Mouse (Mus musculus) midbrain, postnatal 0 days (tissue): ENCODE measurements around the gene Slc27a2. TPM values are rescaled to one million over a fixed set of nuclear protein-coding genes. Genes with fewer than 3 reads are reported as not detected.

Source experiments
- ATAC-seq: fragments of 200-750 bp; cut with Nextera tagmentation; 2 replicates; pipeline ENCODE4 v1.8.0; 2017; ENCODE audit warnings: moderate number of reproducible peaks, mild to moderate bottlenecking, moderate TSS enrichment, moderate library complexity; ENCODE audit not compliant: low FRiP score
- DNase-seq: peaks from one replicate; pipeline ENCODE4 v3.0.0-alpha.2; 2015; ENCODE audit warnings: low spot score
- H3K27ac ChIP-seq: fragments of 300-500 bp; sonication (generic); 2 replicates; pipeline ENCODE4 v1.5.1; 2014; ENCODE audit warnings: low read depth, mild to moderate bottlenecking, low read length, mixed read lengths
- H3K27me3 ChIP-seq: fragments of 300-500 bp; sonication (generic); 2 replicates; pipeline ENCODE4 v1.6.1; 2014; ENCODE audit warnings: low read length, control low read depth, mixed read lengths; ENCODE audit not compliant: insufficient read depth
- H3K36me3 ChIP-seq: fragments of 300-500 bp; sonication (generic); 2 replicates; pipeline ENCODE4 v1.6.1; 2014; ENCODE audit warnings: low read length, control low read depth, mixed read lengths; ENCODE audit not compliant: insufficient read depth
- H3K4me1 ChIP-seq: fragments of 300-500 bp; sonication (generic); 2 replicates; pipeline ENCODE4 v1.6.1; 2014; ENCODE audit warnings: mild to moderate bottlenecking, control low read depth, antibody characterized with exemption, low read length, mixed read lengths; ENCODE audit not compliant: insufficient read depth
- H3K4me2 ChIP-seq: fragments of 300-500 bp; sonication (generic); 2 replicates; pipeline ENCODE4 v1.6.1; 2014; ENCODE audit warnings: low read depth, mild to moderate bottlenecking, low read length, mixed read lengths; ENCODE audit not compliant: poor library complexity, severe bottlenecking
- H3K4me3 ChIP-seq: fragments of 300-500 bp; sonication (generic); 2 replicates; pipeline ENCODE4 v1.5.1; 2014; ENCODE audit warnings: low read depth, mild to moderate bottlenecking, low read length, moderate library complexity
- H3K9ac ChIP-seq: fragments of 300-500 bp; sonication (generic); replicated peaks from 2 replicates; pipeline ENCODE4 v1.6.1; 2014; ENCODE audit warnings: mild to moderate bottlenecking, low read length, moderate library complexity, mixed read lengths; ENCODE audit not compliant: poor library complexity, severe bottlenecking
- H3K9me3 ChIP-seq: fragments of 300-500 bp; sonication (generic); 2 replicates; pipeline ENCODE4 v1.6.1; 2016; ENCODE audit warnings: low read length, control low read depth
- CTCF ChIP-seq: IDR thresholded peaks from 2 replicates; pipeline ENCODE4 v1.5.1; 2016; ENCODE audit warnings: antibody characterized with exemption, mild to moderate bottlenecking
- WGBS: fragments of 180-500 bp; shearing (Covaris S2); extraction: QIAGEN DNeasy Blood & Tissue Kit; methylation state at CpG from one replicate; pipeline ENCODE4 v1.1.7; 2014; 5-methylcytosine and 5-hydroxymethylcytosine counted together
- polyA plus RNA-seq: library from polyadenylated mRNA; unstranded; fragments of >200 nt; fragmentation: Nextera tagmentation; extraction: Ambion mirVana; gene quantifications from 2 replicates; pipeline ENCODE4 v1.2.1, GENCODE M21; 2015
- total RNA-seq: library from RNA; depleted of rRNA; stranded (reverse); fragments of >200 nt; gene quantifications from 2 replicates; pipeline ENCODE4 v1.2.3, GENCODE M21; 2014; rRNA removed

Gene Slc27a2
- total and polyA plus RNA-seq, 2 experiments from 2014 or later = 10.7 to 10.9 TPM

DNA sequence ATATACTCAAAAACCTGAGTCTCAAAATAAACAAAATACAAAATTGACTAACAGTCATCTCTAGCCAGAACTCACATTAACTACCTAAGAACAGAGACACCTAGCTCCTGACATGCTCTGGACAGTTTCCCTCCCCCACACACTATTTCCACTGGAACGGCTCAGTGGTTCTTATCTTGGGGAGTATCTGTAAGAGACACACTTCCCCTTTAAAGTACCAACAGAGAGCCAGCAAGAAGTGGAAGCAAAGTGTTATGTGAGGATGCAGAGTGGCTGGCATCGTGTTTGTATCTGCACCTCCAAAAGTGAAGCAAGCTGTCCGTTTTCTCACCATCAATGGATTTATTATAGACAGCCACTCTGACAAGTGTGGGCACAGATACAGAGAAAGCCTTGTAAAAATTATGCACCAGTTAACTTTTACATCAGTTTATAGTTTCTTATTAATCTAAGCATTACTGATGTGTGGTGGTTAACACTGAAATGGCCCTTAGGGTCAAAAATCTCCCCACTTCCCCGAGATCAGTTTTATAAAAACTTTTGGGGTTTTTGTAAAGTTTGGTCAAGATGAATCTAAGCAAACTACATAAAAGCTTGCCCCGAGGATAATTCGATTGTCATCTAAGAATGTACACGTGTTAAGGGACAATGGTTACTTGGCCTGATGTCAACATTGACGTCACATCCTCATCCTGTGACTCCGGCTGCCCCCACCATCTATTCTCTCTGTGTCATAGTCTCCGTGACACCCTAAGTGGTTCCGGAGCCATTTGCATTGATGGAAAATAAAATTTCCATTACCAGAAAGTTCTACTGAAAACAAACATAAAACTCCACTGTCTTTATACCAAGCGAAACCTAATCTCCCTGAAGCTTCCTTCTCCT, 84.0 kb downstream of the Slc27a2 start:
- 84% methylated on average over 12 of the region's 12 CpGs for WGBS
- Histone ChIP-seq H3K4me2 (no peak overlapping the region), H3K9ac (no peak overlapping the region), H3K4me3 (no peak overlapping the region), H3K9me3 (no peaks in the 10 kb centered on the region), H3K36me3 (peaks cover 5% of the 10 kb centered on the region), H3K4me1 (no peaks in the 10 kb centered on the region), H3K27ac (no peak overlapping the region), H3K27me3 (no peaks in the 10 kb centered on the region)
- DNase-seq (no peak), ATAC-seq (no peak)
- no peak for TF ChIP-seq CTCF

Other genes starting within 250 kb of the Slc27a2 start
- 0.14 and 0.22 TPM in 2 replicates for gene Atp8b4, start 51.7 kb upstream of the Slc27a2 start, total RNA-seq
- not detected in 2 replicates for gene Atp8b4, start 51.7 kb upstream of the Slc27a2 start, polyA plus RNA-seq
- gene Hdc, start 66.9 kb downstream of the Slc27a2 start, total RNA-seq = 3.2 and 5.6 TPM in 2 replicates
- gene Hdc, start 66.9 kb downstream of the Slc27a2 start, polyA plus RNA-seq = 2.8 and 3.8 TPM in 2 replicates
- 11.5 and 25.1 TPM in 2 replicates for gene Gabpb1, start 123.9 kb downstream of the Slc27a2 start, total RNA-seq
- 26.0 and 26.5 TPM in 2 replicates for gene Gabpb1, start 123.9 kb downstream of the Slc27a2 start, polyA plus RNA-seq
- gene Usp8, start 154.9 kb downstream of the Slc27a2 start, total RNA-seq = 18.6 and 20.1 TPM in 2 replicates
- gene Usp8, start 154.9 kb downstream of the Slc27a2 start, polyA plus RNA-seq = 17.8 and 18.7 TPM in 2 replicates
- gene Usp50, start 231.1 kb downstream of the Slc27a2 start, total RNA-seq = 0.11 TPM in 1 of 2 replicates, not detected in the other
- gene Usp50, start 231.1 kb downstream of the Slc27a2 start, polyA plus RNA-seq = 1.2 and 2.0 TPM in 2 replicates